Mouse (Mus musculus): ENCODE results near the gene B3gnt7. TPM values are rescaled to one million over a fixed set of nuclear protein-coding genes. Genes with fewer than 3 reads are reported as not detected.
A peak's percentile ranks its signal among the peaks of the same experiment; 100 is the strongest.

Gene B3gnt7
- polyA plus RNA-seq, 2 experiments: 1.0 to 1.1 TPM

GRCm38 (mm10) chr1:86300731-86301130 is 1.9 kb upstream of the B3gnt7 start:
- ATAC-seq (ENCODE audit: insufficient read depth) (no peak), DNase-seq (ENCODE audit: low read depth in 3 of 3, low spot score in 3 of 3) (no peak)
- Histone ChIP-seq H3K27ac (no peak overlapping the region), H3K4me2 (ENCODE audit: low read depth) (no peak overlapping the region), H3K36me3 (replicated peaks; ENCODE audit: control insufficient read depth, insufficient read depth, low read depth) (no peaks in the 10 kb centered on the region), H3K4me3 (ENCODE audit: insufficient read depth in 1 of 2, low read depth in 2 of 2, low read length in 2 of 2) (no peak overlapping the region), H3K9ac (replicated peaks) (no peak overlapping the region), H3K27me3 (ENCODE audit: control insufficient read depth, insufficient read depth, low read length) (peaks cover 19% of the 10 kb centered on the region), H3K9me3 (ENCODE audit: control insufficient read depth, low read length) (no peaks in the 10 kb centered on the region), H3K4me1 (replicated peaks; ENCODE audit: control insufficient read depth in 2 of 2, insufficient read depth in 2 of 2, low read length in 1 of 2) (peaks cover 0 to 29% of the 10 kb centered on the region in 2 experiments; a peak in 3 of 4 replicates)
- no peak for TF ChIP-seq CTCF (IDR thresholded peaks at IDR 0.05; ENCODE audit: low read depth)
- no peak for TF ChIP-seq EP300 (IDR thresholded peaks at IDR 0.05; ENCODE audit: low read depth)
- 26% methylated on average over 7 of the region's 7 CpGs for whole genome bisulfite sequencing (ENCODE audit: insufficient replicate concordance)

- peaks cover 0 to 29% of the 10 kb centered on the region in 2 experiments; a peak in 3 of 4 replicates for H3K4me1 ChIP-seq (replicated peaks; ENCODE audit: control insufficient read depth in 2 of 2, insufficient read depth in 2 of 2, low read length in 1 of 2)
- WGBS (ENCODE audit: insufficient replicate concordance): 28% methylated on average over 6 of the region's 6 CpGs
These were observed 1.2 kb upstream of the B3gnt7 start for GRCm38 (mm10) chr1:86301221-86302091.

GRCm38 (mm10) chr1:86303063-86303872 is 636 bp downstream of the B3gnt7 start:
- TF ChIP-seq CTCF (IDR thresholded peaks at IDR 0.05; ENCODE audit: low read depth): 0 out of 2 replicates have a peak, but pooled peaks have one; percentile 22
- no peak for TF ChIP-seq EP300 (IDR thresholded peaks at IDR 0.05; ENCODE audit: low read depth)
- Histone ChIP-seq H3K9ac (replicated peaks) (peak overlapping the region; percentile 21; the same call in 1 of the 2 replicates), H3K4me2 (ENCODE audit: low read depth) (peak overlapping the region; percentile 83), H3K27me3 (ENCODE audit: control insufficient read depth, insufficient read depth, low read length) (peaks cover 19% of the 10 kb centered on the region), H3K27ac (no peak overlapping the region), H3K4me3 (ENCODE audit: insufficient read depth in 1 of 2, low read depth in 2 of 2, low read length in 2 of 2) (peak overlapping the region; percentile 43 to 61), H3K9me3 (ENCODE audit: control insufficient read depth, low read length) (no peaks in the 10 kb centered on the region), H3K36me3 (replicated peaks; ENCODE audit: control insufficient read depth, insufficient read depth, low read depth) (no peaks in the 10 kb centered on the region), H3K4me1 (replicated peaks; ENCODE audit: control insufficient read depth in 2 of 2, insufficient read depth in 2 of 2, low read length in 1 of 2) (peaks cover 0 to 26% of the 10 kb centered on the region in 2 experiments; a peak in 3 of 4 replicates)
- WGBS (ENCODE audit: insufficient replicate concordance): under 1% methylated on average over 65 of the region's 65 CpGs
- DNase-seq (ENCODE audit: low read depth in 3 of 3, low spot score in 3 of 3) (peak in 2 of 3 experiments; percentile 57 to 65), ATAC-seq (ENCODE audit: insufficient read depth) (peak; percentile 61)

More at GRCm38 (mm10) chr1:86301221-86302091, 1.2 kb upstream of the B3gnt7 start:
- Histone ChIP-seq H3K27me3 (ENCODE audit: control insufficient read depth, insufficient read depth, low read length) (peaks cover 19% of the 10 kb centered on the region), H3K9ac (replicated peaks) (no peak overlapping the region), H3K9me3 (ENCODE audit: control insufficient read depth, low read length) (no peaks in the 10 kb centered on the region), H3K4me2 (ENCODE audit: low read depth) (no peak overlapping the region), H3K4me3 (ENCODE audit: insufficient read depth in 1 of 2, low read depth in 2 of 2, low read length in 2 of 2) (no peak overlapping the region), H3K36me3 (replicated peaks; ENCODE audit: control insufficient read depth, insufficient read depth, low read depth) (no peaks in the 10 kb centered on the region), H3K27ac (no peak overlapping the region)
- DNase-seq (ENCODE audit: low read depth in 3 of 3, low spot score in 3 of 3): no peak
- TF ChIP-seq EP300 (IDR thresholded peaks at IDR 0.05; ENCODE audit: low read depth) (no peak), CTCF (IDR thresholded peaks at IDR 0.05; ENCODE audit: low read depth) (peak; percentile 68)
- no peak for ATAC-seq (ENCODE audit: insufficient read depth)

- H3K36me3 ChIP-seq (replicated peaks; ENCODE audit: control insufficient read depth, insufficient read depth, low read depth): no peaks in the 10 kb centered on the region
- peak overlapping the region; percentile 21; the same call in 1 of the 2 replicates for H3K9ac ChIP-seq (replicated peaks)
- H3K27me3 ChIP-seq (ENCODE audit: control insufficient read depth, insufficient read depth, low read length): peaks cover 19% of the 10 kb centered on the region
- DNase-seq (ENCODE audit: low read depth in 3 of 3, low spot score in 3 of 3) (no peak), ATAC-seq (ENCODE audit: insufficient read depth) (0 out of 2 replicates have a peak, but pooled peaks have one; percentile 7)
- peak overlapping the region; percentile 83 for H3K4me2 ChIP-seq (ENCODE audit: low read depth)
- H3K9me3 ChIP-seq (ENCODE audit: control insufficient read depth, low read length): no peaks in the 10 kb centered on the region
- 2% methylated on average over 16 of the region's 16 CpGs for WGBS (ENCODE audit: insufficient replicate concordance)
- TF ChIP-seq CTCF (IDR thresholded peaks at IDR 0.05; ENCODE audit: low read depth): no peak
- TF ChIP-seq EP300 (IDR thresholded peaks at IDR 0.05; ENCODE audit: low read depth): no peak
- peaks cover 0 to 23% of the 10 kb centered on the region in 2 experiments; a peak in 3 of 4 replicates for H3K4me1 ChIP-seq (replicated peaks; ENCODE audit: control insufficient read depth in 2 of 2, insufficient read depth in 2 of 2, low read length in 1 of 2)
- H3K27ac ChIP-seq: no peak overlapping the region
- H3K4me3 ChIP-seq (ENCODE audit: insufficient read depth in 1 of 2, low read depth in 2 of 2, low read length in 2 of 2): peak overlapping the region; percentile 43 to 61
These were observed 1.2 kb downstream of the B3gnt7 start for GRCm38 (mm10) chr1:86303873-86304250.

Measured in liver, embryonic 14.5 days (tissue).